Mouse (Mus musculus): ENCODE measurements around the gene Gm17334. TPM values are rescaled to one million over a fixed set of nuclear protein-coding genes. Genes with fewer than 3 reads are reported as not detected.
"Not testable (repeated sequence)": the region's sequence is repeated elsewhere in the genome, so short reads cannot be mapped to it uniquely, and the experiment has no call there.

Gm17334 gene
- polyA plus RNA-seq, 1 experiment from 2014 or later: 0.31 TPM

GRCm38 (mm10) chr11:53758791-53759351 is 14.1 kb downstream of the Gm17334 start:
- Histone ChIP-seq H3K4me2 (no peak overlapping the region), H3K9ac (replicated peaks) (no peak overlapping the region), H3K4me3 (replicated peaks) (no peak overlapping the region), H3K27ac (no peak overlapping the region), H3K36me3 (no peaks in the 10 kb centered on the region), H3K27me3 (peaks cover 15% of the 10 kb centered on the region), H3K9me3 (no peaks in the 10 kb centered on the region), H3K4me1 (replicated peaks) (peaks cover 50% of the 10 kb centered on the region)
- WGBS: 34% methylated on average over 6 of the region's 6 CpGs
- no peak for ATAC-seq (ENCODE audit: insufficient number of reproducible peaks, insufficient read depth, low FRiP score, low TSS enrichment, low read depth)

- 69% methylated on average over 9 of the region's 9 CpGs for WGBS
- H3K9ac ChIP-seq (replicated peaks); H3K4me3 ChIP-seq (replicated peaks); ATAC-seq (ENCODE audit: insufficient number of reproducible peaks, insufficient read depth, low FRiP score, low TSS enrichment, low read depth); H3K4me2 ChIP-seq; H3K36me3 ChIP-seq; H3K27ac ChIP-seq; H3K9me3 ChIP-seq: not testable (repeated sequence)
- H3K4me1 ChIP-seq (replicated peaks): peaks cover 41% of the 10 kb centered on the region
- peaks cover 15% of the 10 kb centered on the region for H3K27me3 ChIP-seq
Observed at GRCm38 (mm10) chr11:53758033-53758432, 15.0 kb downstream of the Gm17334 start.

GRCm38 (mm10) chr11:53757612-53758011 is 15.4 kb downstream of the Gm17334 start:
- H3K27ac ChIP-seq: no peak overlapping the region
- no peak overlapping the region for H3K4me2 ChIP-seq
- H3K36me3 ChIP-seq: no peaks in the 10 kb centered on the region
- peaks cover 37% of the 10 kb centered on the region for H3K4me1 ChIP-seq (replicated peaks)
- H3K9me3 ChIP-seq: no peaks in the 10 kb centered on the region
- no peak overlapping the region for H3K9ac ChIP-seq (replicated peaks)
- no peak for ATAC-seq (ENCODE audit: insufficient number of reproducible peaks, insufficient read depth, low FRiP score, low TSS enrichment, low read depth)
- 89% methylated on average over 4 of the region's 4 CpGs for WGBS
- no peak overlapping the region for H3K4me3 ChIP-seq (replicated peaks)
- H3K27me3 ChIP-seq: peaks cover 15% of the 10 kb centered on the region

GRCm38 (mm10) chr11:53755011-53755595 is 17.9 kb downstream of the Gm17334 start:
- H3K4me3 ChIP-seq (replicated peaks): no peak overlapping the region
- WGBS: 83% methylated on average over 12 of the region's 12 CpGs
- no peaks in the 10 kb centered on the region for H3K9me3 ChIP-seq
- H3K27ac ChIP-seq: no peak overlapping the region
- H3K4me1 ChIP-seq (replicated peaks): peaks cover 16% of the 10 kb centered on the region
- no peak for ATAC-seq (ENCODE audit: insufficient number of reproducible peaks, insufficient read depth, low FRiP score, low TSS enrichment, low read depth)
- H3K9ac ChIP-seq (replicated peaks): no peak overlapping the region
- peaks cover 4% of the 10 kb centered on the region; the same call in 1 of the 2 replicates for H3K27me3 ChIP-seq
- H3K36me3 ChIP-seq: no peaks in the 10 kb centered on the region
- no peak overlapping the region for H3K4me2 ChIP-seq

GRCm38 (mm10) chr11:53749716-53750352 is 23.2 kb downstream of the Gm17334 start:
- H3K27me3 ChIP-seq: no peaks in the 10 kb centered on the region; the same call in 1 of the 2 replicates
- no peak overlapping the region for H3K4me2 ChIP-seq
- WGBS: 60% methylated on average over 5 of the region's 5 CpGs
- H3K4me3 ChIP-seq (replicated peaks): no peak overlapping the region
- no peak overlapping the region for H3K9ac ChIP-seq (replicated peaks)
- no peak overlapping the region for H3K27ac ChIP-seq
- ATAC-seq (ENCODE audit: insufficient number of reproducible peaks, insufficient read depth, low FRiP score, low TSS enrichment, low read depth): no peak
- H3K4me1 ChIP-seq (replicated peaks): no peaks in the 10 kb centered on the region
- no peaks in the 10 kb centered on the region for H3K9me3 ChIP-seq
- H3K36me3 ChIP-seq: no peaks in the 10 kb centered on the region

- ATAC-seq (ENCODE audit: insufficient number of reproducible peaks, insufficient read depth, low FRiP score, low TSS enrichment, low read depth): no peak
- Histone ChIP-seq H3K4me2 (no peak overlapping the region), H3K27ac (no peak overlapping the region), H3K4me1 (replicated peaks) (no peaks in the 10 kb centered on the region), H3K36me3 (no peaks in the 10 kb centered on the region), H3K4me3 (replicated peaks) (no peak overlapping the region), H3K27me3 (no peaks in the 10 kb centered on the region; the same call in 1 of the 2 replicates), H3K9me3 (no peaks in the 10 kb centered on the region), H3K9ac (replicated peaks) (no peak overlapping the region)
- 66% methylated on average over 4 of the region's 4 CpGs for WGBS
Observed at GRCm38 (mm10) chr11:53749306-53749705, 23.7 kb downstream of the Gm17334 start.

- no peaks in the 10 kb centered on the region for H3K36me3 ChIP-seq
- no peak for ATAC-seq (ENCODE audit: insufficient number of reproducible peaks, insufficient read depth, low FRiP score, low TSS enrichment, low read depth)
- H3K9me3 ChIP-seq: no peaks in the 10 kb centered on the region
- H3K4me3 ChIP-seq (replicated peaks): no peak overlapping the region
- H3K27ac ChIP-seq: no peak overlapping the region
- no peak overlapping the region for H3K4me2 ChIP-seq
- 91% methylated on average over 6 of the region's 6 CpGs for WGBS
- no peaks in the 10 kb centered on the region; the same call in 1 of the 2 replicates for H3K27me3 ChIP-seq
- H3K4me1 ChIP-seq (replicated peaks): no peaks in the 10 kb centered on the region
- H3K9ac ChIP-seq (replicated peaks): no peak overlapping the region
Observed at GRCm38 (mm10) chr11:53748614-53749013, 24.4 kb downstream of the Gm17334 start.

GRCm38 (mm10) chr11:53747985-53748384 is 25.0 kb downstream of the Gm17334 start:
- no peak for ATAC-seq (ENCODE audit: insufficient number of reproducible peaks, insufficient read depth, low FRiP score, low TSS enrichment, low read depth)
- Histone ChIP-seq H3K27ac (no peak overlapping the region), H3K4me2 (no peak overlapping the region), H3K36me3 (no peaks in the 10 kb centered on the region), H3K4me3 (replicated peaks) (no peak overlapping the region), H3K9me3 (no peaks in the 10 kb centered on the region), H3K4me1 (replicated peaks) (no peaks in the 10 kb centered on the region), H3K9ac (replicated peaks) (no peak overlapping the region), H3K27me3 (no peaks in the 10 kb centered on the region; the same call in 1 of the 2 replicates)
- WGBS: 89% methylated on average over 9 of the region's 9 CpGs

GRCm38 (mm10) chr11:53745260-53745659 is 27.7 kb downstream of the Gm17334 start:
- H3K36me3 ChIP-seq: no peaks in the 10 kb centered on the region
- H3K4me1 ChIP-seq (replicated peaks): no peaks in the 10 kb centered on the region
- H3K4me2 ChIP-seq: no peak overlapping the region
- no peak for ATAC-seq (ENCODE audit: insufficient number of reproducible peaks, insufficient read depth, low FRiP score, low TSS enrichment, low read depth)
- H3K27me3 ChIP-seq: no peaks in the 10 kb centered on the region; the same call in 1 of the 2 replicates
- H3K4me3 ChIP-seq (replicated peaks): no peak overlapping the region
- 91% methylated on average over 2 of the region's 2 CpGs for WGBS
- no peaks in the 10 kb centered on the region for H3K9me3 ChIP-seq
- no peak overlapping the region for H3K27ac ChIP-seq
- no peak overlapping the region for H3K9ac ChIP-seq (replicated peaks)

- Histone ChIP-seq H3K4me3 (replicated peaks) (no peak overlapping the region), H3K4me2 (no peak overlapping the region), H3K36me3 (no peaks in the 10 kb centered on the region), H3K9me3 (no peaks in the 10 kb centered on the region), H3K27me3 (no peaks in the 10 kb centered on the region), H3K4me1 (replicated peaks) (no peaks in the 10 kb centered on the region), H3K27ac (no peak overlapping the region), H3K9ac (replicated peaks) (no peak overlapping the region)
- WGBS: 49% methylated on average over 5 of the region's 5 CpGs
- ATAC-seq (ENCODE audit: insufficient number of reproducible peaks, insufficient read depth, low FRiP score, low TSS enrichment, low read depth): no peak
Observed at GRCm38 (mm10) chr11:53742353-53742752, 30.6 kb downstream of the Gm17334 start.

- H3K4me2 ChIP-seq: no peak overlapping the region
- H3K27ac ChIP-seq: no peak overlapping the region
- H3K36me3 ChIP-seq: no peaks in the 10 kb centered on the region
- H3K4me1 ChIP-seq (replicated peaks): no peaks in the 10 kb centered on the region
- 51% methylated on average over 6 of the region's 6 CpGs for WGBS
- no peaks in the 10 kb centered on the region for H3K27me3 ChIP-seq
- no peak overlapping the region for H3K4me3 ChIP-seq (replicated peaks)
- no peaks in the 10 kb centered on the region for H3K9me3 ChIP-seq
- ATAC-seq (ENCODE audit: insufficient number of reproducible peaks, insufficient read depth, low FRiP score, low TSS enrichment, low read depth): no peak
- H3K9ac ChIP-seq (replicated peaks): no peak overlapping the region
Observed at GRCm38 (mm10) chr11:53737573-53737946, 35.4 kb downstream of the Gm17334 start.
